Mouse (Mus musculus) frontal cortex, postnatal 25 days (tissue): ENCODE measurements around the gene Tfb2m.

Source experiments
- DNase-seq, 2 experiments: peaks; one replicate each; pipeline ENCODE4 v3.0.0; 2022; ENCODE audit warnings: low spot score in 2 of 2

Gene Tfb2m

DNA sequence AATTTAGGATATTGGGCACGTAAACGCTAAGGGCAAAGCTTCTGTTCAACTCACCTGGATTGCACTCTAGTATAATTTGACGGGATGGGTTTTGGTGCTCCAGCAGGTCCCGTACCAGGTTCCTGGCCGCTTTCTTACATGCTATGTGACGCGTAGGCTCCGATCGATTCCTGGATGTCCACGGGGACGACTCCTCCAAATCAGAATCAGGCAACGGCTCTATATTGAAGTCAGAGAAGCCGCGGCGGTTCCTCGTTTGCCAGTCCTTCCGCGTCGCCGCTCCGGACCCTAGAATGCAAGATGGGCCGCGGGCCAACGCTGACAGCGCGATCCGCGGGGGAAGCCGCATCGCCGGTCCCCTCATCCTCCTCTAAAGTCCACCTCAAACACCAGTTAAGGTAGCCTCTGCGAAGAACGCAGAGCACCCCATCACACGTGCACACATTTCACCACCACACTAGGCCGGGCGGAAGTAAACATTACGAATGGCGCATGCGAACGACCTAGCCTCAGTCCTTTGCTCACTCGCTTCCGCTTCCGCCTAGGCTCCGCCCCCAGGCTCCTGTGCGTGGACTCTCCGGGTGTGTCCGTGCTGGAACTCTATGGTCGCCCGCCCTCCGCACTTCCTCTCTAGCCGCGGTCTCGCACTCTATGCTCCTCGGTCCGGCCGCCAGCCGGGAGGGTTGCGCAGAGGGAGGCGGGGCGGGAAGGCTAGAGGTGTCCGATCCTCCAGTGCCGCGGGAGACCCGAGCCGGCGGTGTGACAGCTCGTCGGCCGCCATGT is at the start of gene Tfb2m, which contains the start of gene Cnst:
Gene Tfb2m (minus strand): TSS at position 500 of the 783 bp plus-strand sequence.
Gene Cnst (plus strand): TSS at position 603 of the 783 bp plus-strand sequence.
- DNase-seq: peak; percentile 94

- no peak for DNase-seq
Observed at GRCm38 (mm10) chr1:179592972-179593371, 46.9 kb upstream of the Tfb2m start.

DNA sequence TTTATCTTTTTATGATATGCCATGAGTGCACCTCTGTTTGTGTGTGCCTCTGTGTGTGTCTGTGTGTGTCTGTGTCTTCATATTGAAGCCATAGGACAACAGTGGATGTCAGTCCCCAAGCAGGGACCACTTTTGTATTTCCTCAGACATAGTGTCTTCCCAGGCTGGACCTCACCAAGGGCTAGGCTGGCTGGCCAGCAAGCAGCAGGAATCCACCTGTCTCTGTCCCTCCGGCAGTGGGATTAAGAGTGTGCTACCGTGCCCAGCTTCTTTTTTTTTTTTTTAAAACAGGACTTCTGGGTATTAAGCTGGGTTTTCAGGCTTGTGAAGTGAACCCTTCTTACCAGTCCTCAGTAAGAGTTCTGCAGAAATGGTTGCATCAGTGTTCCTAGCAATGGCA is 46.1 kb upstream of the Tfb2m start:
- DNase-seq: no peak

GRCm38 (mm10) chr1:179591639-179592038 is 45.6 kb upstream of the Tfb2m start:
- DNase-seq: peak in 1 of 2 experiments; percentile 15

DNA sequence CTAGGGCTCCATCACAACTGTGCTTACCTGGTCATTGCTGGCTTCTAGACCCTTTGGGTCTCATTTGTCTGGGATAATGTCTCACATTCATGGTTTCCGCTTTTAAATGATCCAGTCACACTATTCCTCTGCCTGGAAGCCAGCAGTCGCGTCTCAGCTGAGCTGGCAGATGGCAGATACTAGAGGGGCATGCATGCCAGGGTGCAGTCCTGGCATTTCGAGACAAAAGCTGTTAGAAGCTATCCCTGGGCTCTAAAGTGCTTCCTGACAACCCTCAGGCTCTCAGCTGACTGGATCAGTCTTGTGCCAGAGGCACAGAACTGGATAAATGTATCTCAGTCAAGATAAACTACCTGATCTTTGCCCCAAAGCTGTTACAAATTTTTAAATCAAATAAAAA is 42.2 kb upstream of the Tfb2m start:
- no peak for DNase-seq

- DNase-seq: no peak
Observed at GRCm38 (mm10) chr1:179586430-179587095, 40.5 kb upstream of the Tfb2m start.

GRCm38 (mm10) chr1:179585646-179586045 is 39.6 kb upstream of the Tfb2m start:
- DNase-seq: no peak

DNA sequence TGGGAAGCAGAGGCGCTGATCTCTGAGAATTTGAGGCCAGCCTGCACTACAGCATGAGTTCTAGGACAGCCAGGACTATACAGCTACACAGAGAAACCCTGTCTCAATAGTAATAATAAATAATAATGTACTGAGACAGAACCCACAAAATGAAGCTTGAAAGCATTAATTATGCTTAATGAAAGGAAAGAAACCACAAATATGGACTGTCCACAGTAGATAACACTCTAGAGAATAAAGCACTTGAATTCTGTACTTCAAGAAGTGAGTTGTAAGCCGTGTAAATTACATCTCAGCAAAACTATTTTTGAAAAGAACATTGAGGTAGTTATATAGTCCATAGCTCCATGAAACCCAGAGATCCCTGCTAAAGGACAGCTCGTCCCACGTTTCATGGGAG is 38.2 kb upstream of the Tfb2m start:
- DNase-seq: no peak

GRCm38 (mm10) chr1:179583090-179583489 is 37.0 kb upstream of the Tfb2m start:
- no peak for DNase-seq

DNA sequence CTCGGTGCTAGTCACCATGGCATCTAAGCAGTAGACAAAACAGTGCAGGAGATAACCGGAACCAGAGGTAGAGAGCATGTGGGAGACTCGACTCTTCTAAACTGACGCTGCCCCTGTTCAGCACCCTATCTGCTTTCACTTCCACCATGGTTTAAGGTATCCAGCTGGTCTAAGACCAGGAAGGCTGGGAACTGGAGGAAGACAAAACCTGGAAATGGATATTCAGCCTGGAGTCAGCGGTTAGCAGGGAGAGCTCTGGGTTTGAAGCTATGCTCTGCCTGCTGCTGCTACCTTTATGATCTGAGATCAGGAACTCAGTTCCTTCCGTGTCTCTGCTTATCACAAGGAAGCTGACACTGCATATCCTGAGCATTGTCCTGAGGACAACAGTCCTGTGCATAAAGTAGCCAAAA is 36.0 kb upstream of the Tfb2m start:
- DNase-seq: no peak

DNA sequence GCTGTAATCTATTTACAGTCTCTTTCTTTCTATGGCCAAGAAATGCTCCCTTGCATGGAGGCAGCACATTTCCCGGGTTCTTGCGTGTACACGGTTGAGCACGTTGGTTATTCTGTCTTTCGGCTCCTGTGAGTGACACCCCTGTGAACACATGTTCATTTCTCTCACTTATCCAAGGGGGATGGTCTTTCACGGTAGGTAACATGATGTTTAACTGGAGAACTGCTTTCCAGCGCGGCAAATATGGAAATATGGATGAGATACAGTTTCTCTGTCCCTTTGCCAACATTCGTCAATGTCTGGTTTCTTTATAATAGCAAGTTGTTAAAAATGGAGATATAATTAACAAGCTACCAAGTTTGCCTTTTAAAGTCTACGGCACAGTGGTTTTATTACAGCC is 35.4 kb upstream of the Tfb2m start:
- no peak for DNase-seq

- no peak for DNase-seq
Observed at GRCm38 (mm10) chr1:179580200-179580599, 34.1 kb upstream of the Tfb2m start.

- no peak for DNase-seq
Observed at GRCm38 (mm10) chr1:179578625-179579024, 32.6 kb upstream of the Tfb2m start.

DNA sequence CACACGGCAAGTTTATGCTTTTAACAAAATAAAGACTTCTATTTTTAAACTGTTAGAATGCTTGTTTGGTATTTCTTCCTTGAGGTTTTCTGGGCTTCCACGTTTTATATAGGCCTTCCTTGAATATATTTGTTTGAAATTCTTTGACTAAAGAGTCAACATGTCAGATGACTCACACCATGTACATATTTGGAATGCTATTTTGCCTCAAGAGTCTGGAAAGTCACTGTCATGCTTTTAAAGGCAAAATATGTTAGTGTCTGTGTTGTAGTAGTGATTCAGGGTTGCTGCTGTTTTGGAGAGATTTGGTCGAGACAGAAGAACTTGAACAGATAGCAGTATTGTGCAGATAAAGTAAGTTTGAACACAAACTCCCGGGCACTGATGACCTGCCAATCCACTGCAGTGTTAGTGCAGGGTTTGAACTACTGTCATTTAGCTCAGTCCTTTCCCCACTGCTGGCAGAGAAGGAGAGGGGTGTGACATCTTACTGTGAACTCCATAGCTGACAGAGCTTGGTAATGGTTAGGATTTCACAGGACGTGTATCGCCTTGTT is 27.7 kb upstream of the Tfb2m start:
- no peak for DNase-seq

GRCm38 (mm10) chr1:179571686-179572085 is 25.6 kb upstream of the Tfb2m start:
- DNase-seq: no peak

GRCm38 (mm10) chr1:179570482-179570881 is 24.4 kb upstream of the Tfb2m start:
- no peak for DNase-seq

GRCm38 (mm10) chr1:179568690-179569398 is 22.8 kb upstream of the Tfb2m start:
- DNase-seq: no peak

DNA sequence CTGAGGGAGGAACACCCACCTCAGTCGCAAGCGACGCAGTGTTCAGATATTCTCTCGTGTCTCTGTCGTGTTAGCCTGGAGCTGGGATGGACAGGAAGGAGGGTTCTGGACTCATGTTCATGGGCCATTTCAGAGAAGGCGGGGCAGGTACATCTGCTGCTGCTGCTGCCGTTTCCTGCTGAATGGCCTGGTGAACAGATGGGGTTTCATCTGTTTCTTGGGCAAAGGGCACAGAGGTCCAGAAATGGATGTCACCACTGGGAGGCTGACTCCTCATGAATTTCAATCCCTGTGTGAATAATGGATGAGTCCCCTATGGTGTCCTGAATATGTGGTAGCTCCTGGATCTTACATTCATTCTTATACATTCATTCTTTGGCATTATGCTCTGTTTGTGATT is 21.5 kb upstream of the Tfb2m start:
- DNase-seq: no peak

DNA sequence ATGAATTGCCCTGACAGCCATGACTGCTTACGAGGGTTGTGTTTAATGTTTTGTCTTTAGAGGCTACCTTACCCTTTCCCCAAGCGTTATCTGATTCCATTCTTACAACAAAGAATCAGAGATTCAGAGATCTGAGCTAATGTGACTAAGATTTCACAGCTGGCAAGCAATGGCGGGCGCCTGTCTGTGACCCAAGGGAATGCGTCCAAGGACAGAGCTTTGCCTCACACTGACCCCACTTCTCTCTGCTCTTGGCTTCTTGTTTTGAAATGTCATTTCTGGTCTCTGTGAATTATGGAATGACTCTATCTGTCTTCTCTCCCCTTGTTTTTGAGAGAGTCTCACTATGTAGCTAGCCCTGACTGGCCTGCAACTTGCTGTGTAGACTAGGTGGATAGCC is 17.9 kb upstream of the Tfb2m start:
- no peak for DNase-seq

- no peak for DNase-seq
Observed at GRCm38 (mm10) chr1:179563211-179563610, 17.1 kb upstream of the Tfb2m start.

- no peak for DNase-seq
Observed at GRCm38 (mm10) chr1:179560845-179561430, 14.9 kb upstream of the Tfb2m start.
